Mouse (Mus musculus) lung, postnatal 0 days (tissue): ENCODE data around the gene Acap1. TPM values are rescaled to one million over a fixed set of nuclear protein-coding genes. Genes with fewer than 3 reads are reported as not detected.

Experiments
- ATAC-seq: fragments of 200-750 bp; cut with Nextera tagmentation; 2 replicates; pipeline ENCODE4 v1.8.0; 2017; ENCODE audit warnings: moderate library complexity
- DNase-seq: peaks from one replicate; pipeline ENCODE4 v3.0.0-alpha.2; 2016; ENCODE audit warnings: low spot score
- H3K27ac ChIP-seq: fragments of 300-500 bp; sonication (generic); 2 replicates; pipeline ENCODE4 v1.5.1; 2014; ENCODE audit warnings: antibody characterized with exemption, mild to moderate bottlenecking, low read length, mixed read lengths
- H3K27me3 ChIP-seq: fragments of 300-500 bp; sonication (generic); replicated peaks from 2 replicates; pipeline ENCODE4 v1.6.1; 2014; ENCODE audit warnings: low read length, mixed read lengths; ENCODE audit not compliant: insufficient read depth
- H3K36me3 ChIP-seq: fragments of 300-500 bp; sonication (generic); 2 replicates; pipeline ENCODE4 v1.6.1; 2014; ENCODE audit warnings: low read length, mixed read lengths; ENCODE audit not compliant: insufficient read depth
- H3K4me1 ChIP-seq: fragments of 300-500 bp; sonication (generic); 2 replicates; pipeline ENCODE4 v1.6.1; 2014; ENCODE audit warnings: antibody characterized with exemption, low read depth, low read length, mixed read lengths; ENCODE audit not compliant: insufficient read depth
- H3K4me2 ChIP-seq: fragments of 300-500 bp; sonication (generic); replicated peaks from 2 replicates; pipeline ENCODE4 v1.6.1; 2014; ENCODE audit warnings: low read depth, mild to moderate bottlenecking, low read length, moderate library complexity, mixed read lengths
- H3K4me3 ChIP-seq: fragments of 300-500 bp; sonication (generic); 2 replicates; pipeline ENCODE4 v1.5.1; 2014; ENCODE audit warnings: low read depth, low read length
- H3K9ac ChIP-seq: fragments of 300-500 bp; sonication (generic); replicated peaks from 2 replicates; pipeline ENCODE4 v1.6.1; 2014; ENCODE audit warnings: low read depth, mild to moderate bottlenecking
- H3K9me3 ChIP-seq: fragments of 300-500 bp; sonication (generic); 2 replicates; pipeline ENCODE4 v1.6.1; 2016; ENCODE audit warnings: low read length, mixed read lengths
- CTCF ChIP-seq: IDR thresholded peaks from 2 replicates; pipeline ENCODE4 v1.5.1; 2016; ENCODE audit warnings: antibody characterized with exemption, mild to moderate bottlenecking
- EP300 ChIP-seq: IDR thresholded peaks from 2 replicates; pipeline ENCODE4 v1.6.1; 2016; ENCODE audit warnings: antibody characterized with exemption, mild to moderate bottlenecking, control low read depth
- WGBS: fragments of 180-500 bp; shearing (Covaris S2); extraction: QIAGEN DNeasy Blood & Tissue Kit; methylation state at CpG from one replicate; pipeline ENCODE4 v1.1.7; 2014; 5-methylcytosine and 5-hydroxymethylcytosine counted together
- microRNA-seq: library from miRNA; unstranded; fragments of <30 nt; microRNA quantifications from one replicate; pipeline ENCODE4, GENCODE M21; 2016
- polyA plus RNA-seq: library from polyadenylated mRNA; unstranded; fragments of >200 nt; fragmentation: Nextera tagmentation; extraction: Ambion mirVana; gene quantifications from 2 replicates; pipeline ENCODE4 v1.2.1, GENCODE M21; 2015

Gene Acap1
- polyA plus RNA-seq, 1 experiment from 2014 or later, result 1.7 TPM

DNA sequence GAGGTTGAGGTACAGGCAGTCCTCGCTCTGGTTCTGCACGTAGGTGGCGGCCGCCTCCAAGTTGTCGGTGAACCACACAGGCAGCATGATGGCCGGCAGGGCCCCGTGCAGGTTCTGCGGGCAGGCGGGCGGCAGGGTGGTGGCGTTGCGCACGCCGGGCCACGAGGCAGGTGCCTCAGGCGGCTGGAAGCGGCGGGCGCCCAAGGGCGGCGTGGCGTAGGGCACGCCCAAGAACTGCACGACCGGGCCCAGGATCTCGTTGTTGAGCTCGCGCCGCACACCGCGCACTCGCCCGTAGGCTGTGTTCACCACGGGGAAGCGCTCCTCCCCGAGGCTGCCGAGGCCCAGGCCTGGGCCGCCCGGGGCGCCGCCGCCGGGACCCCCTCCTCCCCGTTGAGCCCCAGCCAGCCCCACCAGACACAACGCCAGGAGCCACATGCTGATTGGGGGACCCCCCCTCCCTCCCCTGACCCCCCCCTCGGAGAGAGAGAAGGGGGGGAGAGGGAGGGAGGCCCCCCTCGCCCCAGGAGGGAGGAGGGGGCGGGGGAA is 61.3 kb downstream of the Acap1 start:
- DNase-seq, result peak; percentile 54
- 0 out of 2 replicates have a peak, but pooled peaks cover 5% of the 10 kb centered on the region for H3K27me3 ChIP-seq
- no peak overlapping the region for H3K27ac ChIP-seq
- H3K9ac ChIP-seq, result peak overlapping the region; percentile 32; the same call in 1 of the 2 replicates
- peak overlapping the region; percentile 64 for H3K4me2 ChIP-seq
- H3K4me3 ChIP-seq, result peak overlapping the region; percentile 26
- no peaks in the 10 kb centered on the region for H3K36me3 ChIP-seq
- peaks cover 11% of the 10 kb centered on the region for H3K4me1 ChIP-seq
- TF ChIP-seq CTCF, result no peak
- no peak for TF ChIP-seq EP300
- WGBS, result 11% methylated on average over 42 of the region's 48 CpGs
- ATAC-seq, result no peak
- no peaks in the 10 kb centered on the region for H3K9me3 ChIP-seq

DNA sequence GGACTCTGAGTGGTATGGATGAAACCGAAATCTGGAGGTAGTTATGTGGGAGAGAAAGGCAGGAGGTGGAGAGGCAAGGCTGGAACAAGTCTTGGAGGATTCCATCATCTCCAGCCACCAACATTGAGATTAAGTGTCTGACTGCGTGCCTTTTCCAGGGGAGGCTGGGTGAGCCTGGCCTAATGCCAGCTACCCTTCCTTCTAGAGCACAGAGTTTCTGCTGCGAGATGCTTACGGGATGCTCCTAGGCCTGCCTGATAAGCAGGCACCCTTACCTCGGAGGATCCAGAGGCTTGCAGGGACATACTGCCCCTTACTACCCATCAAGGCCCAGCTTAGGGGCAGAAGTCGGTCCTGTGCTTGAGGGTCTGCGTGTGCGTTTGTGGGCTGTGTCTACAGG is 61.8 kb downstream of the Acap1 start:
- Histone ChIP-seq H3K9me3 (no peaks in the 10 kb centered on the region), H3K27me3 (0 out of 2 replicates have a peak, but pooled peaks cover 5% of the 10 kb centered on the region), H3K9ac (no peak overlapping the region), H3K27ac (no peak overlapping the region), H3K4me3 (no peak overlapping the region; the same call in 1 of the 2 replicates), H3K4me1 (peaks cover 11% of the 10 kb centered on the region), H3K36me3 (no peaks in the 10 kb centered on the region), H3K4me2 (peak overlapping the region; percentile 64)
- DNase-seq (no peak), ATAC-seq (no peak)
- 45% methylated on average over 8 of the region's 8 CpGs for WGBS
- TF ChIP-seq CTCF (no peak), EP300 (no peak)

Small RNA genes lying within 50 kb of the gene (microRNA-seq; reads per million reads assigned to microRNA genes)
- not detected for gene Mir6924

Other genes with a start within 250 kb of the Acap1 start
- 0.14 and 0.17 TPM in 2 replicates for gene Sox15, start 240.2 kb downstream of the Acap1 start, polyA plus RNA-seq
- gene Mpdu1, start 232.9 kb downstream of the Acap1 start, polyA plus RNA-seq, result 57.3 and 61.3 TPM in 2 replicates
- gene Cd68, start 229.4 kb downstream of the Acap1 start, polyA plus RNA-seq, result 41.9 and 43.6 TPM in 2 replicates
- 283 and 286 TPM in 2 replicates for gene Eif4a1, start 223.1 kb downstream of the Acap1 start, polyA plus RNA-seq
- gene Senp3, start 213.5 kb downstream of the Acap1 start, polyA plus RNA-seq, result 36.0 and 37.8 TPM in 2 replicates
- 4.4 and 6.7 TPM in 2 replicates for gene Tnfsf13, start 209.8 kb downstream of the Acap1 start, polyA plus RNA-seq
- gene Tnfsf12, start 199.7 kb downstream of the Acap1 start, polyA plus RNA-seq, result 12.0 and 13.6 TPM in 2 replicates
- 11.9 and 13.1 TPM in 2 replicates for gene Tnfsfm13, start 199.4 kb downstream of the Acap1 start, polyA plus RNA-seq
- gene Polr2a, start 136.9 kb downstream of the Acap1 start, polyA plus RNA-seq, result 14.0 and 15.3 TPM in 2 replicates
- gene Slc35g3, start 133.6 kb downstream of the Acap1 start, polyA plus RNA-seq, result 1.0 TPM in 2 replicates
- gene Zbtb4, start 129.6 kb downstream of the Acap1 start, polyA plus RNA-seq, result 6.6 and 7.6 TPM in 2 replicates
- gene Chrnb1, start 99.6 kb downstream of the Acap1 start, polyA plus RNA-seq, result 15.6 and 16.2 TPM in 2 replicates
- 0.57 and 0.95 TPM in 2 replicates for gene Fgf11, start 93.7 kb downstream of the Acap1 start, polyA plus RNA-seq
- gene Tmem102, start 89.9 kb downstream of the Acap1 start, polyA plus RNA-seq, result 14.3 and 14.9 TPM in 2 replicates
- not detected in 2 replicates for gene Gm39566, start 80.2 kb downstream of the Acap1 start, polyA plus RNA-seq
- not detected in 2 replicates for gene Spem2, start 77.1 kb downstream of the Acap1 start, polyA plus RNA-seq
- not detected in 2 replicates for gene Spem1, start 73.4 kb downstream of the Acap1 start, polyA plus RNA-seq
- gene Nlgn2, start 57.8 kb downstream of the Acap1 start, polyA plus RNA-seq, result 2.9 and 3.9 TPM in 2 replicates
- 365 and 395 TPM in 2 replicates for gene Tmem256, start 57.0 kb downstream of the Acap1 start, polyA plus RNA-seq
- gene Plscr3, start 49.2 kb downstream of the Acap1 start, polyA plus RNA-seq, result 107 and 114 TPM in 2 replicates
- 6.1 and 7.6 TPM in 2 replicates for gene Tnk1, start 36.8 kb downstream of the Acap1 start, polyA plus RNA-seq
- not detected in 2 replicates for gene Tmem95, start 17.5 kb downstream of the Acap1 start, polyA plus RNA-seq
- 10.1 and 11.4 TPM in 2 replicates for gene Kctd11, start 14.1 kb downstream of the Acap1 start, polyA plus RNA-seq
- 6.4 and 7.0 TPM in 2 replicates for gene 2810408A11Rik, start 5.4 kb upstream of the Acap1 start, polyA plus RNA-seq
- 3.8 and 3.9 TPM in 2 replicates for gene Neurl4, start 5.5 kb upstream of the Acap1 start, polyA plus RNA-seq
- 53.0 and 59.1 TPM in 2 replicates for gene Gps2, start 18.3 kb upstream of the Acap1 start, polyA plus RNA-seq
- 758 and 815 TPM in 2 replicates for gene Eif5a, start 26.4 kb upstream of the Acap1 start, polyA plus RNA-seq
- 1.00 and 1.1 TPM in 2 replicates for gene Ybx2, start 40.3 kb upstream of the Acap1 start, polyA plus RNA-seq
- gene Slc2a4, start 52.6 kb upstream of the Acap1 start, polyA plus RNA-seq, result 3.7 and 4.3 TPM in 2 replicates
- 212 and 230 TPM in 2 replicates for gene Cldn7, start 69.2 kb upstream of the Acap1 start, polyA plus RNA-seq
- 23.7 and 24.7 TPM in 2 replicates for gene Ctdnep1, start 85.6 kb upstream of the Acap1 start, polyA plus RNA-seq
- 65.9 and 72.1 TPM in 2 replicates for gene Elp5, start 87.0 kb upstream of the Acap1 start, polyA plus RNA-seq
- gene Gabarap, start 95.6 kb upstream of the Acap1 start, polyA plus RNA-seq, result 624 and 645 TPM in 2 replicates
- gene Phf23, start 100.2 kb upstream of the Acap1 start, polyA plus RNA-seq, result 57.5 and 61.3 TPM in 2 replicates
- 14.6 and 15.1 TPM in 2 replicates for gene Dvl2, start 105.1 kb upstream of the Acap1 start, polyA plus RNA-seq
- gene Acadvl, start 119.9 kb upstream of the Acap1 start, polyA plus RNA-seq, result 92.0 and 95.2 TPM in 2 replicates
- gene Dlg4, start 121.4 kb upstream of the Acap1 start, polyA plus RNA-seq, result 2.0 and 2.1 TPM in 2 replicates
- 0.81 TPM in 2 replicates for gene Asgr1, start 158.5 kb upstream of the Acap1 start, polyA plus RNA-seq
- not detected in 2 replicates for gene Asgr2, start 197.1 kb upstream of the Acap1 start, polyA plus RNA-seq
- 0.90 and 1.2 TPM in 2 replicates for gene Mgl2, start 234.8 kb upstream of the Acap1 start, polyA plus RNA-seq